Mouse (Mus musculus): Measurements from ENCODE around the gene Fndc9.
A peak's percentile ranks its signal among the peaks of the same experiment; 100 is the strongest.

Fndc9 gene

DNA sequence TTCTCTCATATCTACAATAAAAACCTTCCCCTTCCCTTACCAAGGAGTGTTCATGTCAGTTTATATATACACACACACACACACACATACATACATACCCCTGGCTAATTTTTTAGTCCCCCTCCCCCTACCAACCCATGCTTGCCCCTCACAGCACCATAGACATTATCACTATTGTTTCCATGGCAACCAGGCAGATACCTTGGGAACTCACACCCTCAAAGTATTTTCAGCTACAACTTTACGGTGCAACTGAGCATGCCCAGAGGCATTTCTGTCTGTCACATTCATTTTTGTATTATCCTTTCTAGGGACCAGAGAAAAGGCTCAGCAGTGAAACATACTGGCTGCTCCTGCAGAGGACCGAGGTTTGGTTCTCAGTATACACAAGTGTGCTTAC, 15.1 kb upstream of the Fndc9 start:
- Histone ChIP-seq H3K27me3 (ENCODE audit: insufficient read depth, low read length) (no peaks in the 10 kb centered on the region), H3K4me1 (replicated peaks; ENCODE audit: low read depth, low read length) (peaks cover 45% of the 10 kb centered on the region), H3K9me3 (ENCODE audit: low read length) (no peaks in the 10 kb centered on the region), H3K4me3 (replicated peaks; ENCODE audit: low read length) (no peak overlapping the region), H3K36me3 (ENCODE audit: insufficient read depth, low read length) (no peaks in the 10 kb centered on the region)
- TF ChIP-seq NANOG (IDR thresholded peaks at IDR 0.05; ENCODE audit: borderline replicate concordance, low read length): no peak
- no peak for TF ChIP-seq CTCF (conservative IDR thresholded peaks at IDR 0.05; ENCODE audit: low read length)
- no peak for TF ChIP-seq POU5F1 (IDR thresholded peaks at IDR 0.05; ENCODE audit: borderline replicate concordance, low read length)

DNA sequence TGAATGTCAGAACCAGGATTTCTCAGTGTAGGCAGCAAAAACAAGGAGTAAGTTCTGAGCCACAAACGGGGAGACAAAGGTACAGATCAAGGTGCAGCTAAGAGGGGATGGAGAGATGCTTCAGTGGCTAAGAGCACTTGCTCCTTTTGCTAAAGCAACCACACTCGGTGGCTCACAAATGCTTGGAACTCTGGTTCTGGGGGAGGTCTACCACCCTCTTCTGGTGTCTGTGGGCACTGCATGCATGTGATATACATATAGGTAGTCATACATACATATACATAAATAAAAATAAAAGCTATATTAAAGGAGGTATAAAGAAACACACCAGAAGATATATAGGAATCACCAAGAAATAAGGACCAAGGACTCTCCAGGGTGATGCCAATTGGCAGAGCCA, 11.8 kb upstream of the Fndc9 start:
- H3K27me3 ChIP-seq (ENCODE audit: insufficient read depth, low read length): no peaks in the 10 kb centered on the region
- H3K4me1 ChIP-seq (replicated peaks; ENCODE audit: low read depth, low read length): peaks cover 30% of the 10 kb centered on the region
- peak; percentile 81 for TF ChIP-seq CTCF (conservative IDR thresholded peaks at IDR 0.05; ENCODE audit: low read length)
- TF ChIP-seq NANOG (IDR thresholded peaks at IDR 0.05; ENCODE audit: borderline replicate concordance, low read length): no peak
- no peak for TF ChIP-seq POU5F1 (IDR thresholded peaks at IDR 0.05; ENCODE audit: borderline replicate concordance, low read length)
- no peaks in the 10 kb centered on the region for H3K36me3 ChIP-seq (ENCODE audit: insufficient read depth, low read length)
- no peak overlapping the region for H3K4me3 ChIP-seq (replicated peaks; ENCODE audit: low read length)
- no peaks in the 10 kb centered on the region for H3K9me3 ChIP-seq (ENCODE audit: low read length)

DNA sequence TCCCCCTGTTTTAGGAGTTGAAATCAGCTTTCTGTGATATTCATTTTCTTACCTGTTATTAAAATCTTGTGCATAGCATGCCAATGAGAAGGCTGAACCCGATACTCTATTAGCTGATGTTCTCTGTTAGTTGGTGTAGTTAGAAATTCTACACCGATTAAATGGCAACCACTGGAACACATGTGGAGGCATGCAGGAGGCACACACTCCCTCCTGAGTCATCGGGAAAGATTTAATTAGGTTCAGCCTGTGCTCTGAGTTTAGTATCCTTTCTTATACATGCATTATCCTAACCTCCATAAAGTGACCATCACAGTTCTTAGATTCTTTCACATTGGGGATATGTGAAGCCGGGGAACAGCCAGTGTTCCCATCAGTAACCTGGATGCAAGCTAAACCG, 10.0 kb upstream of the Fndc9 start:
- Histone ChIP-seq H3K4me1 (replicated peaks; ENCODE audit: low read depth, low read length) (peaks cover 24% of the 10 kb centered on the region), H3K4me3 (replicated peaks; ENCODE audit: low read length) (no peak overlapping the region), H3K9me3 (ENCODE audit: low read length) (no peaks in the 10 kb centered on the region), H3K36me3 (ENCODE audit: insufficient read depth, low read length) (no peaks in the 10 kb centered on the region), H3K27me3 (ENCODE audit: insufficient read depth, low read length) (no peaks in the 10 kb centered on the region)
- TF ChIP-seq NANOG (IDR thresholded peaks at IDR 0.05; ENCODE audit: borderline replicate concordance, low read length) (no peak), POU5F1 (IDR thresholded peaks at IDR 0.05; ENCODE audit: borderline replicate concordance, low read length) (no peak), CTCF (conservative IDR thresholded peaks at IDR 0.05; ENCODE audit: low read length) (no peak)

DNA sequence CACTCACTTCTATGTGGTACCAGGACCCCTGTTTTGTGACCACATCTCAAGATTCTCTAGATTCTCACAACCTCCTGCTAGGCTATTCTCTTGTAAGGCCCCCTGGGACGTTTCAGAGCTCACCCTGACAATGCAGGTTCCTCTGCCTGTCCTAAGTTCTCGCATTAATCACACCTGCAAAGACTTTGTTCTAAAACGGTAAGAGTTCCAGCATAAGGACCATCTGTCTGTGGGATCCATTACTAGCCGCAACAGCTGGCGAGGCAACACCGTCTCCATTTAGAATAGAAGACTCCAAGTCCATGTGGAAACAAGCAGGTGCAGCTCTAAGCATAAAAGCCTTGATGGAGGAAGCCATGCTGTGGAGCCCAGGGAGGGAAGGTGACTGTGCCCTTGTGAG, 5.1 kb upstream of the Fndc9 start:
- Histone ChIP-seq H3K36me3 (ENCODE audit: insufficient read depth, low read length) (no peaks in the 10 kb centered on the region), H3K9me3 (ENCODE audit: low read length) (no peaks in the 10 kb centered on the region), H3K27me3 (ENCODE audit: insufficient read depth, low read length) (no peaks in the 10 kb centered on the region), H3K4me3 (replicated peaks; ENCODE audit: low read length) (no peak overlapping the region), H3K4me1 (replicated peaks; ENCODE audit: low read depth, low read length) (peaks cover 32% of the 10 kb centered on the region)
- TF ChIP-seq CTCF (conservative IDR thresholded peaks at IDR 0.05; ENCODE audit: low read length) (no peak), POU5F1 (IDR thresholded peaks at IDR 0.05; ENCODE audit: borderline replicate concordance, low read length) (no peak), NANOG (IDR thresholded peaks at IDR 0.05; ENCODE audit: borderline replicate concordance, low read length) (no peak)

DNA sequence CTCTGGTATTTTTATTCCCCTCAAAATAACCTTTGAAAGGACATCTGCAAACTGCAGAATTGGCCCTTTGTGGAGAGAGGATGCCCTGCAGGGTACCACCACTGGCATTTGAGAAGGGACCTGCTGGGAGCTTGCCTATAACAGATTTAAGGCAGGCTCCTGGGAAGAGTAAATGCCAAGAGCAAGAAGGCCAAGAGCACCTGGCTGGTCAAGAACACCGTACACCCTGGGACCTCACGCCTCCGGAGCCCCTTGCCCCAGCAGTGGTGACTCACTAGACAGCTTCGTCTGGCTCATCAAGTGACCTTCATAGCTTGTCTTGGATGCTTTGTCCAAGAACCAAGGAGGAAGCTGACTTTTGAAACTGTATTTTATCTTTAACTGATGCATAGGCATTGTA, 2.5 kb upstream of the Fndc9 start:
- no peak overlapping the region for H3K4me3 ChIP-seq (replicated peaks; ENCODE audit: low read length)
- H3K4me1 ChIP-seq (replicated peaks; ENCODE audit: low read depth, low read length): peaks cover 27% of the 10 kb centered on the region
- 0 out of 2 replicates have a peak, but pooled peaks cover 5% of the 10 kb centered on the region for H3K36me3 ChIP-seq (ENCODE audit: insufficient read depth, low read length)
- no peaks in the 10 kb centered on the region for H3K27me3 ChIP-seq (ENCODE audit: insufficient read depth, low read length)
- no peaks in the 10 kb centered on the region for H3K9me3 ChIP-seq (ENCODE audit: low read length)
- TF ChIP-seq CTCF (conservative IDR thresholded peaks at IDR 0.05; ENCODE audit: low read length) (no peak), POU5F1 (IDR thresholded peaks at IDR 0.05; ENCODE audit: borderline replicate concordance, low read length) (no peak), NANOG (IDR thresholded peaks at IDR 0.05; ENCODE audit: borderline replicate concordance, low read length) (no peak)

GRCm38 (mm10) chr11:46233966-46234365, 1.4 kb upstream of the Fndc9 start:
- H3K27me3 ChIP-seq (ENCODE audit: insufficient read depth, low read length): no peaks in the 10 kb centered on the region
- TF ChIP-seq POU5F1 (IDR thresholded peaks at IDR 0.05; ENCODE audit: borderline replicate concordance, low read length) (no peak), CTCF (conservative IDR thresholded peaks at IDR 0.05; ENCODE audit: low read length) (no peak), NANOG (IDR thresholded peaks at IDR 0.05; ENCODE audit: borderline replicate concordance, low read length) (no peak)
- peaks cover 21% of the 10 kb centered on the region for H3K4me1 ChIP-seq (replicated peaks; ENCODE audit: low read depth, low read length)
- no peaks in the 10 kb centered on the region for H3K9me3 ChIP-seq (ENCODE audit: low read length)
- 0 out of 2 replicates have a peak, but pooled peaks cover 5% of the 10 kb centered on the region for H3K36me3 ChIP-seq (ENCODE audit: insufficient read depth, low read length)
- H3K4me3 ChIP-seq (replicated peaks; ENCODE audit: low read length): no peak overlapping the region

DNA sequence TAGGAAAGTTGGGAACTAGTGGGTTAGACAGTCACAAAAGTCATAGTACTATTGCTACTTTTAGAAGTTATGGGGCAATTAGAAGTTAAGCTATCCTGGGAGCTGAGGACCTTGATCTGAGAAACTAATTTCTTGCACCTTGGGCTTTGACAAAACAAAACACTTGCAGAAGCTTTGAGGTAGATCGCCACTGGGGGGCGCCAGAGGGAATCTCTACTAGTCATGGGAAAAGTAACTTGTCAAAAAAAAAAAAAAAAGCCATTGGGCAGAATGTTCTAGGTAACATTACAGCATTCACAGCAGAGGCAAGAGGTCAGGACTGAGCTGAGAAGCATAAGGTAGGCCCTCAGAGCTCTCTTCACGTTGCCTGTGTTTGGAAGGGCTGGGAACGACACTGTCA, 1.6 kb downstream of the Fndc9 start:
- no peaks in the 10 kb centered on the region for H3K9me3 ChIP-seq (ENCODE audit: low read length)
- peaks cover 7% of the 10 kb centered on the region for H3K4me1 ChIP-seq (replicated peaks; ENCODE audit: low read depth, low read length)
- peak; percentile 69 for TF ChIP-seq CTCF (conservative IDR thresholded peaks at IDR 0.05; ENCODE audit: low read length)
- no peak for TF ChIP-seq POU5F1 (IDR thresholded peaks at IDR 0.05; ENCODE audit: borderline replicate concordance, low read length)
- H3K27me3 ChIP-seq (ENCODE audit: insufficient read depth, low read length): no peaks in the 10 kb centered on the region
- H3K36me3 ChIP-seq (ENCODE audit: insufficient read depth, low read length): 0 out of 2 replicates have a peak, but pooled peaks cover 12% of the 10 kb centered on the region
- H3K4me3 ChIP-seq (replicated peaks; ENCODE audit: low read length): no peak overlapping the region

DNA sequence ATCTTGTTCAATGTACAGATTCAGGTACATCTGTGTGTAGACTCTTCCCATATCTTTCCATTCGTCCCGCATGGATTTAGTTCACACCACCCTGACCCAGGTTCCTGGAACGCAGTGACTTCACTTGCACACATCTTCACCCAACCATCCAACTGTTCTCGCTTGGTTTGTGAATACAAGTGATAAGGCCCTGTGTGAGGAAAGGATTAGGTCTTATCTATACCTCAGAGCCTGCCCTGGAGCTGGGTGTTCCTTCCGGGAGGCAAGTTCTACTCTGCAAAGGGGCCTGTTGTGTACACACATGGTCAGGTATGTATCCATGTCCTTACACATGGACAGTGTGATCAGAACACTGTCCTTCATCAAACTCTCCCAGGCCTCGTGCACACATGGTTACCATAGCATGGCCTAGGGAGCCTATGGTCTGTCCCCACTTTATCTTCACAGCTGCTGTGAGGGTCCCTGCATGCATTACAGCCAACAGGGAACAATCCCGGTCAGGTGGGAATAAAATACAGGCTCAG, 5.9 kb downstream of the Fndc9 start:
- Histone ChIP-seq H3K27me3 (ENCODE audit: insufficient read depth, low read length) (no peaks in the 10 kb centered on the region), H3K4me3 (replicated peaks; ENCODE audit: low read length) (no peak overlapping the region), H3K9me3 (ENCODE audit: low read length) (no peaks in the 10 kb centered on the region), H3K36me3 (ENCODE audit: insufficient read depth, low read length) (peaks cover 14% of the 10 kb centered on the region; the same call in 1 of the 2 replicates), H3K4me1 (replicated peaks; ENCODE audit: low read depth, low read length) (peaks cover 9% of the 10 kb centered on the region)
- TF ChIP-seq CTCF (conservative IDR thresholded peaks at IDR 0.05; ENCODE audit: low read length): no peak
- TF ChIP-seq POU5F1 (IDR thresholded peaks at IDR 0.05; ENCODE audit: borderline replicate concordance, low read length): no peak
- no peak for TF ChIP-seq NANOG (IDR thresholded peaks at IDR 0.05; ENCODE audit: borderline replicate concordance, low read length)

DNA sequence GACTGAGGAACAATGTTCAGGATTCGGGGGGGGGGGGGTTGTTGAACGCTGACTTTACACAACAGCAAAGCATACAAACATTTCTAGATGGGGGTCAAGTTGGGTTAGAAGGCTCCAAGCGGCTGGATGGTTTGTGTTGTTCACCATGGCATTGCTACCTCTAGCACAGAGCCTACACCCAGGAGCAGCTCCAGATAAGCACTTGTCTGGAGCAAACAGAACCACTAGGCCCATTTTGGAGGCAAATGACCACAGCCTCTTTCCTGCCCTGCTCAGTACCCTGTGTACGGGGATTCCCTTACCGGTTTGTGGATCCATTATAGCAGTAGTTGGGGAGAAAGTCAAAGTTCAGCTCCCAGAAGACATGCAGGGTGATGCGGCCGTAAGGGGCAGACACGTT, 6.7 kb downstream of the Fndc9 start:
- Histone ChIP-seq H3K36me3 (ENCODE audit: insufficient read depth, low read length) (peaks cover 15% of the 10 kb centered on the region; the same call in 1 of the 2 replicates), H3K9me3 (ENCODE audit: low read length) (no peaks in the 10 kb centered on the region), H3K27me3 (ENCODE audit: insufficient read depth, low read length) (no peaks in the 10 kb centered on the region), H3K4me3 (replicated peaks; ENCODE audit: low read length) (no peak overlapping the region), H3K4me1 (replicated peaks; ENCODE audit: low read depth, low read length) (peaks cover 11% of the 10 kb centered on the region)
- no peak for TF ChIP-seq POU5F1 (IDR thresholded peaks at IDR 0.05; ENCODE audit: borderline replicate concordance, low read length)
- TF ChIP-seq CTCF (conservative IDR thresholded peaks at IDR 0.05; ENCODE audit: low read length): no peak
- no peak for TF ChIP-seq NANOG (IDR thresholded peaks at IDR 0.05; ENCODE audit: borderline replicate concordance, low read length)

Data from E14TG2a.4 (cell line).